In the genomic region with DNA sequence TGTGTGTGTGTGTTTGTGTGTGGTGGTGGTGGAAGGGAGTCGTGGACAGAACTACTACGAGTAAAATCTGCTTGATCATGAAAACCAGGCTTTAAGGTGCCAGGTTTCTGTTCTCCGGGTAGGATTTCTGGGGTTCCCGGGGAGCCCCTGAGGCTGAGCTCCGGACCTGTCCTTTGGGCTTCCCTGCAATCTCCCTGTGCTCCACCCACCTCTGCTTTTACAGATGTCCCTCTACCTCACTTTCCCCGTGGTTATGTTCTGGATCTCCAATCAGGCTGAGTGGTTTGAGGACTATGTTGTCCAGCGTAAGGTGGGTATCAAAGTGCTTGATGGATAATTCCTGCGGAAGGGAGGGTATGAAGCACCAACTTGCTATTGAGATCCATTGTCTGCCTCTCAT, we compare ENCODE assay signal across 1 mouse cellular context.
TF ChIP-seq lines count a peak whose summit lies in the region.

No protein-coding gene starts in this region.

TF ChIP-seq in CH12.LX, 34 proteins besides CTCF, POLR2A, EP300 and RAD21:
- TF ChIP-seq NRF1 (IDR thresholded peaks at IDR 0.05; ENCODE audit: low read depth, low read length) (no peak), MAX (IDR thresholded peaks at IDR 0.05; ENCODE audit: low read length) (no peak), POLR2AphosphoS2 (IDR thresholded peaks at IDR 0.05; ENCODE audit: low read depth, low read length) (no peak), HCFC1 (IDR thresholded peaks at IDR 0.05; ENCODE audit: low read depth, low read length) (no peak), MYC (IDR thresholded peaks at IDR 0.05; ENCODE audit: low read depth, low read length) (no peak), NELFE (IDR thresholded peaks at IDR 0.05; ENCODE audit: low read depth, low read length) (no peak), BHLHE40 (IDR thresholded peaks at IDR 0.05; ENCODE audit: low read depth, low read length) (no peak)
